Mouse (Mus musculus) stomach, embryonic 16.5 days (tissue): ENCODE results near the gene Sumf1. TPM values are rescaled to one million over a fixed set of nuclear protein-coding genes. Genes with fewer than 3 reads are reported as not detected.
A peak's percentile ranks its signal among the peaks of the same experiment; 100 is the strongest.

Experiments
- ATAC-seq: fragments of 200-750 bp; cut with Nextera tagmentation; 2 replicates; pipeline ENCODE4 v1.8.0; 2017; ENCODE audit warnings: moderate number of reproducible peaks, moderate TSS enrichment; ENCODE audit not compliant: insufficient read depth, low FRiP score
- H3K27ac ChIP-seq: fragments of 300-500 bp; sonication (generic); 2 replicates; pipeline ENCODE4 v1.5.1; 2014; ENCODE audit warnings: low read length
- H3K27me3 ChIP-seq: fragments of 300-500 bp; sonication (generic); 2 replicates; pipeline ENCODE4 v1.6.1; 2014; ENCODE audit warnings: low read length, control low read depth, mixed read lengths; ENCODE audit not compliant: control insufficient read depth, insufficient read depth
- H3K36me3 ChIP-seq: fragments of 300-500 bp; sonication (generic); 2 replicates; pipeline ENCODE4 v1.6.1; 2014; ENCODE audit warnings: low read length; ENCODE audit not compliant: control insufficient read depth, insufficient read depth
- H3K4me1 ChIP-seq: fragments of 300-500 bp; sonication (generic); 2 replicates; pipeline ENCODE4 v1.6.1; 2014; ENCODE audit warnings: low read length, control low read depth, mixed read lengths; ENCODE audit not compliant: control insufficient read depth, insufficient read depth
- H3K4me2 ChIP-seq: fragments of 300-500 bp; sonication (generic); 2 replicates; pipeline ENCODE4 v1.6.1; 2014; ENCODE audit warnings: low read depth, low read length, mixed read lengths
- H3K4me3 ChIP-seq: fragments of 300-500 bp; sonication (generic); replicated peaks from 2 replicates; pipeline ENCODE4 v1.5.1; 2014; ENCODE audit warnings: mild to moderate bottlenecking, low read length
- H3K9ac ChIP-seq: fragments of 300-500 bp; sonication (generic); 2 replicates; pipeline ENCODE4 v1.6.1; 2014; ENCODE audit warnings: low read length
- H3K9me3 ChIP-seq: fragments of 300-500 bp; sonication (generic); replicated peaks from 2 replicates; pipeline ENCODE4 v1.6.1; 2016; ENCODE audit warnings: low read length, control low read depth; ENCODE audit not compliant: control insufficient read depth
- WGBS: fragments of 180-500 bp; shearing (Covaris S2); extraction: QIAGEN DNeasy Blood & Tissue Kit; methylation state at CpG from one replicate; pipeline ENCODE4 v1.1.7; 2014; 5-methylcytosine and 5-hydroxymethylcytosine counted together
- polyA plus RNA-seq: library from polyadenylated mRNA; unstranded; fragments of >200 nt; fragmentation: Nextera tagmentation; extraction: Ambion mirVana; gene quantifications from 2 replicates; pipeline ENCODE4 v1.2.1, GENCODE M21; 2015

Gene Sumf1
- polyA plus RNA-seq, 1 experiment from 2014 or later = 22.6 TPM

DNA sequence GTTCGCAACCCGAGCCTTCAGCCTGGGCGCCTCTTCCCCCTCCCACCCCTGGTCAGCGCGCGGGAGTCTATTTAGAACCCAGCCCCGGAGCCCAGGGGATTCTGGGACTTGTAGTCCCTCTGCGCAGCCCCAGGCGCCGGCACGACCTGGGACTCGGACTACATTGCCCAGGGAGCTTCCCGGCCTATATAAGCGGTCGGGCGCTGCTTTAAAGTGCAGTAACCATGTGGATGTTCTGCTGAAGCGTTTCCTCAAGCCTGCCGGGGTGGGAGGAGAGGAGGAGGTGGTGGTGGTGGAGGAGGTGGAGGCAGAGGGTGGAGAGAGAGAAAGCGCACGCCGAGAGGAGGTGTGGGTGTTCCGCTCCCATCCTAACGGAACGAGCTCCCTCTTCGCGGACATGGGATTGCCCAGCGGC lies 27.5 kb upstream of the Sumf1 start, which contains the start of gene Itpr1:
Itpr1 (plus strand) TSS at position 216 of the 415 bp plus-strand sequence.
- Histone ChIP-seq H3K9me3 (no peaks in the 10 kb centered on the region), H3K4me1 (peaks cover 15% of the 10 kb centered on the region), H3K9ac (peak within 1 kb of the TSS; percentile 80), H3K36me3 (no peaks in the 10 kb centered on the region), H3K27me3 (no peaks in the 10 kb centered on the region), H3K4me3 (peak within 1 kb of the TSS; percentile 85), H3K27ac (peak within 1 kb of the TSS; percentile 74), H3K4me2 (peak within 1 kb of the TSS; percentile 87)
- ATAC-seq = peak; percentile 100
- WGBS = under 1% methylated on average over 27 of the region's 27 CpGs

DNA sequence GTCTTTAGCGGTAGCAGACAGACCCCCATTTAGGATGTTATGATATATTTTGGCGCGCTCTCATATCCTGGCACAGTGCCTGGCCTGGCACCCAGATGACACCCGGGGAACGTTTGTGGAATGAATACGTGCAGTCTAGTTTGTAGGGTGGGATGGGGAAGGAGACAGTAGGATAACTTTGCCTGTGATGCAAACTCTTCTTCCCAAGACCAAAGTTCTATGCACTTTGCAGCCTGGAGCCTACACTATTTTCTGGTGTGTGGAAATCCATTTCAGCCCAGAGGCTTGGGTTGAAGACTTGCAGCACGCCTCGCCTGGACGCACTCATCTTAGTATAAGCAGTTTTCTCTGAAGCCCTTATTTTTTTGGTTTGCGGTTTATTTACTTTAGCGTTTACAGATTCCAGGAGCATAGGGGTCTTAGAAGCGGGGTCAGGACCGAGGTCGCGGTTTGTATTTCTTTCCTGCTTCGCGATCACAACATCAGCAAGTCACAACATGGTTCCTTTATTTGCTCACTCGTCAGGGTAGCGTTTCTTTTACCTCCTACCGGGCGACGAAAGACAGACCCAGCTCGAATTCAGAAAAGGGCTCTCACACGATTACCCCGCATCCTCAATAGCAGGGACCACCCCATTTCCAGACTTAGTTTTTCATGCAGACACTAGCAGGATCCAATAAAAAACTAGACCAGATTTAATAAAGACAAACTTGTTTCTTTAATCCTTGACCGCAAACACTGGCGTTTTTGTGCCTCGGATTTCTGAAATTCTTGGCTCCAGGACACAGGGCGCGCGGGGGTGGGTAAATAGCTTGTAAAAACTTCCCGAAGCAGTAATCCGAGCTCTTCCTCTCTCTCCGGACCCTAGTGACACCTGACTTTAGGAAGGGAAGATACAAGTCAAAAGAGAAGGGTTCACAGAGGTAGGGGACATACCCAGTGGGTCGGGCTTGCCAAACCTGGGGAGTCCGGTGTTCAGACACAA lies 26.8 kb upstream of the Sumf1 start:
- WGBS = 4% methylated on average over 36 of the region's 36 CpGs
- peaks cover 15% of the 10 kb centered on the region for H3K4me1 ChIP-seq
- H3K9me3 ChIP-seq = no peaks in the 10 kb centered on the region
- no peaks in the 10 kb centered on the region for H3K27me3 ChIP-seq
- peak overlapping the region; percentile 74 for H3K27ac ChIP-seq
- ATAC-seq = peak; percentile 8; the same call in 1 of the 2 replicates
- no peaks in the 10 kb centered on the region for H3K36me3 ChIP-seq
- H3K4me3 ChIP-seq = peak overlapping the region; percentile 85
- H3K4me2 ChIP-seq = peak overlapping the region; percentile 66
- peak overlapping the region; percentile 80 for H3K9ac ChIP-seq

DNA sequence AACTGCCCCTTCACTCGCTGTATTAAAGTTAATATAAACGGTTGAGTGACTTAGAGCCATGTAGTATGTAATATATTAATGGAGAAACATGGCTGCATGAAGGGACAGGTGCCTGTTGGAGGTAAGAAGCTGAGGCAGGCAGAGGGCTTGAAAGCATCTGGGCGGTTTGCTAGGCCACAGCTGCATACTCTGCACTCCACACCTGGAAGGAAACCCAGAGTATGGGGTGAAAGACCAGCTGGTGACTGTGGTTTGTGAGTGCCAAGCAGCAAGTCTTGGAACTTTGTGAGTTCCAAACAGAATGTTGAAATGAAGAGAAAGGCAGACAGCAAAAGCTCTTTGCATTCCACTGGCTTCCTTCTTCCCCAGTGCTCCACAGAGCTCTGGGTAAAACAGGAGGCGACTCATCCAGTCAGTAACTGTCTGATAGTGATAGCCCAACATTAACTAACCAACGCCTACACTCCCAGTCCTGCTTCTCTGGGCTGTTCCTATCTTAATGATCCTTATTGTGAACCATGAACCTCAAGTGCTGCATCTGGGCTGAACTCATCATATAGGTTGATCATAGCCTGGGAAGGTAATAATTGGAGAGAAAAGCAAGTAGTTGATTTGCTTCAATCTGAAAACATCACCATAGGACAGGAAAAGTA lies 21.7 kb upstream of the Sumf1 start:
- Histone ChIP-seq H3K4me2 (no peak overlapping the region), H3K27ac (no peak overlapping the region), H3K36me3 (no peaks in the 10 kb centered on the region), H3K4me1 (peaks cover 7% of the 10 kb centered on the region; the same call in 1 of the 2 replicates), H3K9me3 (no peaks in the 10 kb centered on the region), H3K9ac (no peak overlapping the region), H3K27me3 (no peaks in the 10 kb centered on the region), H3K4me3 (no peak overlapping the region)
- ATAC-seq = no peak
- 76% methylated on average over 5 of the region's 5 CpGs for WGBS

DNA sequence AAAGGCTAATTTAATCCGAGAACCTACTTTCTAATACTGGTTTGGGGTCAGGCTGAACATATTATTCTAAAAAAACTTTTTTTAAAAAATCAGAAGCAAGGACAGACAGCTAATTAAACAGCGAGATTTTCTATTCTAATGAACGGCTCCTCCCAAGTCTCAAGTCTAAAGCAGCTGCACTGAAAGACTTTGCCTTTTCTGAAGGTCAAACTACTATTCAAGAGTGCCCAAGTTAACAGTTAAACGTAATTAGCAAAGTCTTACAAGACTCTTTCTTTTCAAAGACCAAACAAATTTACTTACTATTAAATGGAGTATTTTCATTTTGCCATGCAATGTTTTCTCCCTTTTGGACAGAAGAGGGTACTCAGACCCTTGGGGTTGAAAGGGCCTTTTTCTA lies 20.8 kb upstream of the Sumf1 start:
- H3K4me2 ChIP-seq = no peak overlapping the region
- 78% methylated on average over 4 of the region's 4 CpGs for WGBS
- no peak for ATAC-seq
- no peak overlapping the region for H3K27ac ChIP-seq
- H3K36me3 ChIP-seq = no peaks in the 10 kb centered on the region
- H3K4me1 ChIP-seq = no peaks in the 10 kb centered on the region
- H3K9ac ChIP-seq = no peak overlapping the region
- H3K4me3 ChIP-seq = no peak overlapping the region
- no peaks in the 10 kb centered on the region for H3K9me3 ChIP-seq
- no peaks in the 10 kb centered on the region for H3K27me3 ChIP-seq

DNA sequence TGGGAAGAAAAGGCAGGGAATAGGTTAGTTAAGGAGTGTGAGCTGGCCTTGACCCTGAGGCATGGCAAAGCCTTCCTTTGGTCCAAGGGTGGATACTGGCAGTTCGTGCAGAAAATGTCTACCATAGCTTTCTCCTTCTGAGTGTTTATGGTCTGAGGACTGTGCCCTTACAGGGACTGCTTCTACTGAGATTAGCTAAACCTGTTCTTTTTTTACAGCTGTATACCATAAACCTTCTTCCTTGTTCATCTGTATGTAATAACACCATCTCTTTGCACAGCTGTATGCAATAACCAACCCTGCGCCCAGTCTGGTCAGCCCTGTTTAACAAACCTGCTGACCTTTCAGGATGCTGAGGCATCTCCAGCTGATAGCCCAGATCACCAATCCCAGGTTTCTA lies 18.9 kb upstream of the Sumf1 start:
- WGBS = 88% methylated on average over 2 of the region's 2 CpGs
- H3K27me3 ChIP-seq = no peaks in the 10 kb centered on the region
- no peak for ATAC-seq
- no peak overlapping the region for H3K9ac ChIP-seq
- H3K9me3 ChIP-seq = no peaks in the 10 kb centered on the region
- no peaks in the 10 kb centered on the region for H3K4me1 ChIP-seq
- H3K4me3 ChIP-seq = no peak overlapping the region
- no peaks in the 10 kb centered on the region for H3K36me3 ChIP-seq
- H3K4me2 ChIP-seq = no peak overlapping the region
- H3K27ac ChIP-seq = no peak overlapping the region

DNA sequence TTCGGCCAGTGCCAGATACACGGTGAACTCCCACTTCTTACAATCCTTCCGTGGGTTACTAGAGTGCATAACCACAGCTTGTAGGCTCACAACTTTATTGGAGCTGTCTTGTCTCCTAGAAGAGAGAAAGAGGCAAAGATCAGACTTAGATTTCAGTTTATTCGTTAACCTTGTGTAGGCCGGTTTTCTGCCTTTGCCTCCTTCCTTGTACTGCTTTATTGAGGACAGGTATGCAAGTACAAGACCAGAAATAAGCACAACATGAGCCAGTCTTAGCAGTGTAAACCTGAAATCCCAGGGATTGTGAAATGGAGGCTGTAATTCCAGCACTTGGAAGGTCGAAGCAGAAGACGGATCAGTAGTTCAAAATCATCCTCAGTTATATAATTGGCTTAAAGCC lies 12.9 kb upstream of the Sumf1 start:
- H3K36me3 ChIP-seq = no peaks in the 10 kb centered on the region
- H3K27me3 ChIP-seq = no peaks in the 10 kb centered on the region
- no peak overlapping the region for H3K4me2 ChIP-seq
- ATAC-seq = no peak
- WGBS = 87% methylated on average over 7 of the region's 7 CpGs
- H3K9me3 ChIP-seq = no peaks in the 10 kb centered on the region
- H3K4me1 ChIP-seq = no peaks in the 10 kb centered on the region
- H3K4me3 ChIP-seq = no peak overlapping the region
- no peak overlapping the region for H3K27ac ChIP-seq
- H3K9ac ChIP-seq = no peak overlapping the region

DNA sequence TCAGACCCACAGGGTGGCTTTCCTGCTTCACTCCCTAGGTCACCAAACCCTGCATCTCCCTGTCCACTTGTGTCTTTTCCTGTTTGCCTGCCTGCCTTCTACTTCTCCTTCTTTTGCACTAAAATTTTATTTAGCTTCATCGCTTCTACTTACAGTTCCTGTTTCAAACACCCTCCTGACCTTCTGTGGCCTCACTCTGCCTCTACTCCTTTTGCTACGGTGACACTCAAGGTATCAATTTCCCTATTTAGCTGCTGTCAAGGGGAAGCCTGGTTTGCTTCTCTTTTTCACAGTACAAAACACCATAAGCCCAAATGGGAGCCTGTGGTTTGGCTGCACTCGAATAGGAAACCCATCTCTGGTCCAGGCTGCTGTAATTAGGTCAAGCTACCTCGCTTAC lies 11.7 kb upstream of the Sumf1 start:
- no peak overlapping the region for H3K9ac ChIP-seq
- no peaks in the 10 kb centered on the region for H3K9me3 ChIP-seq
- no peak overlapping the region for H3K4me3 ChIP-seq
- H3K36me3 ChIP-seq = no peaks in the 10 kb centered on the region
- H3K27ac ChIP-seq = no peak overlapping the region
- 41% methylated on average over 4 of the region's 4 CpGs for WGBS
- no peaks in the 10 kb centered on the region for H3K27me3 ChIP-seq
- ATAC-seq = no peak
- no peak overlapping the region for H3K4me2 ChIP-seq
- no peaks in the 10 kb centered on the region for H3K4me1 ChIP-seq

DNA sequence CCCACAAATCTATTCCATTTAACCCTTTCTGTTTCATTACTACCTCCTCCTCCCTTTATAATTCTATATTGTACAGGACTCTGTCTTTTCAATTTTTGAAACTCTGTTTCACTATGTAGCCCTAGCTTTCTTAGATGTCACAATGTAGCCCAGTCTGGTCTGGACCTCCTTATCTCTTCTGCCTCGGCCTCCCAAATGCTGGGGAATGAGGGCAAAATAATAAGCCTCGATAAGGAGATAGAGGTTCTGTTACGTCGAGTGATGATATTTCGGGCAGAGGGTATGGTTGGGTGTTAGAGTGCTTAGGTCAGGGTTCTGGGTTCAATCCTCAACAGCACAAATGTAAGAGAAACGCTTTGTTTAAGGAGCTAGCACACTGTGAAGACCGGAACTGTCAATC lies 11.3 kb upstream of the Sumf1 start:
- WGBS = 78% methylated on average over 7 of the region's 7 CpGs
- Histone ChIP-seq H3K9ac (no peak overlapping the region), H3K4me1 (no peaks in the 10 kb centered on the region), H3K36me3 (no peaks in the 10 kb centered on the region), H3K4me2 (no peak overlapping the region), H3K4me3 (no peak overlapping the region), H3K27me3 (no peaks in the 10 kb centered on the region), H3K27ac (no peak overlapping the region), H3K9me3 (no peaks in the 10 kb centered on the region)
- no peak for ATAC-seq

DNA sequence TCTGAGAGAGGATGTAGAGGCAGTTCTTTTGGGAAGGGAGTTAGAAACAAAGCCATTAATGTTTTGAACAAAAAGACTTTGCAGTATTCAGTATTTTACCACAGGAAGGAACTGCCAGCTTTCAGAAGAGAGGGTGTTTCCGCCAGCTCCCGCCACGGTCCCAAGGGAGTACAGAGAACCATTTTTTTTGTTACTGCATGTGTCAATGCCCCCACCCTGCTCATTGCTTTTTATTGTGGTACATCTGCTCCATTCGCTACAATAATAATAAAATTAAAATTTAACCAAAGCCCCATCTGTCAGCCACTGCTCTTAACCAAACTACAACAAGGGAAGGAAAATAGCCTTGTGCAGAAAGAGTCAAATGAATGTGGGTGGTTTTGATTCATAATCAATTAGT lies 7.2 kb upstream of the Sumf1 start:
- 74% methylated on average over 4 of the region's 4 CpGs for WGBS
- H3K9me3 ChIP-seq = no peaks in the 10 kb centered on the region
- no peak for ATAC-seq
- no peak overlapping the region for H3K4me2 ChIP-seq
- no peak overlapping the region for H3K4me3 ChIP-seq
- no peak overlapping the region for H3K9ac ChIP-seq
- H3K27me3 ChIP-seq = no peaks in the 10 kb centered on the region; the same call in 1 of the 2 replicates
- no peaks in the 10 kb centered on the region for H3K4me1 ChIP-seq
- H3K36me3 ChIP-seq = no peaks in the 10 kb centered on the region
- H3K27ac ChIP-seq = no peak overlapping the region
